ENCODE assay signal across 1 mouse cellular context in the genomic region with DNA sequence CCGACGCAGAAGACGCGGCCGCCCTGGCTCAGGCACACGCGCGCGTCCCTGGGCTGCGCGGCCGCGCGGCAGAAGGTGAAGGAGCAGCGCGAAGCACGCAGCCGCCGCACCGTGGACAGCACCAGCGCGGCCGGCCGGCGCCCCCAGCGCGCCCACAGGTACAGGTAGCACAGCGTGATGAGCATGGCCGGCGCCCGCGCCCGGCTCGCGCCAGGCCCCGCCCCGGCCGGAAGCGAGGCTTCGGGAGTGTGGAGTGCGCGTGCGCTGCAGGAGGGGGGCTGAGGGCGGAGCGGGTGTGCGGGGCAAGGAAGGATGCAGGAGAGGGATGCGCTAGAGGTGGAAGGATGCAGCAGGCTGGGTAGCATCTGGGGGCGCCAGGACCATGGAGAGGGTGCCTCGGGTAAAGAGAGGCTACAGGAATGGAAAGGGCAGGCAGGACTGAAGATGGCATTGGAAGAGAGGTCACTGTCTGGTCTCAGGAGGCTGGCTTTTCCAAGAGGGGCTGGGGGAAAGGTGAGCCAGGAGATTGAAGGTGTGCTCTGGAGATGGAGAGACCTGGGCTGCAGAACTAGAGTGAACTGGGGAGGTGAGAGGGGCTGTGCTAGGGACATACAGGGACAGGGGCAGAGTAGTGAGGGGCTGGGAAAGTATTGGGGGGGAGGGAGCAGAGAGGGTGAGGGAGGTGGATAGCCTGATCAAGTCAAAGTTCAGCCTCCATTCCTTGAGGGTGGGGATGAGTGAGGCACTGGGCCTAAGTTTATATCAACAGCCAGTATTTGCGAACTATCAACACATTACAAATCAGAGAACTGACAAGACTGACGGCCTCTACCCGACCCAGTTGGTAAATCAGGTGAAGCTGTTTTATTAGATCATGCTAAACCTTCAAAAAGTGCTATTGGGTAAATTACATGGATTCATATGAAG.
TF ChIP-seq lines count a peak whose summit lies in the region.

No protein-coding gene starts in this region.

TF ChIP-seq in MEL, 35 proteins besides CTCF, POLR2A, EP300 and RAD21 (continued from another document):
- TF ChIP-seq ELF1 (IDR thresholded peaks at IDR 0.05; ENCODE audit: low read depth, low read length) = peak; percentile 83
- TF ChIP-seq NRF1 (IDR thresholded peaks at IDR 0.05; ENCODE audit: insufficient read depth, low read depth, low read length, poor library complexity, severe bottlenecking) = peak; percentile 84
- 0 out of 2 replicates have a peak, but pooled peaks have one; percentile 34 for TF ChIP-seq RCOR1 (IDR thresholded peaks at IDR 0.05; ENCODE audit: low read depth, low read length)
- no peak for TF ChIP-seq GABPA (IDR thresholded peaks at IDR 0.05; ENCODE audit: low read depth, low read length)
TF ChIP-seq in MEL: peak in this region for 10.
